Mouse (Mus musculus) left cerebral cortex, postnatal 36 days (tissue): ENCODE results near the gene Uso1. TPM values are rescaled to one million over a fixed set of nuclear protein-coding genes. Genes with fewer than 3 reads are reported as not detected.
"Not testable (repeated sequence)": the region's sequence is repeated elsewhere in the genome, so short reads cannot be mapped to it uniquely, and the experiment has no call there.

Experiments
- DNase-seq, 2 experiments: peaks; one replicate each; pipeline ENCODE4 v3.0.0; 2021 to 2022; ENCODE audit warnings: low spot score in 2 of 2, mixed read lengths in 1 of 2
- intact Hi-C: fragments of 180-260 bp; cut with DNase I; formaldehyde crosslinking; loops from one replicate; pipeline ENCODE4 v1.15.1; 2025
- total RNA-seq, 2 experiments: library from RNA; stranded (reverse); gene quantifications; 2 replicates each; pipeline ENCODE4 v1.2.3; 2021

Gene Uso1
- total RNA-seq, 2 experiments from 2014 or later = 74.1 to 82.3 TPM

DNA sequence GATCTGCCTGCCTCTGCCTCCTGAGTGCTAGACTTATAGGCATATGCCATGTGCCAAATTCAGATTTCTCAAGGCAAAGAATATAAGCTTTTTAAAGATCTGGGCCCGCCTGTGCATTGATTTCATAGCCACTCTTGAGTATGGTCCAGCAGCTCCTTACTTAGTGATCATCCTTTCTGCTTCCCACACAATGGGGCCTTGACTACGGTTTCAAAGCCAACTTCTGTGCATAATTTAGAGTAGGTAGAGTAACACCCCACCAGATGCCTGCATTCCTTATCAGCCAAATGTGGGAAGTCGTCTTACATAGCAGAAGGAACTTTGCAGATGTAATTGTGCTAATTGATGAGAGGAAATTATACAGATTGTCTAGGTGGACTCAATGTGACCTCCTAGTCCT lies 17.1 kb downstream of the Uso1 start:
- peak; percentile 23 to 25 for DNase-seq
- intact Hi-C loops = no loop called here

DNA sequence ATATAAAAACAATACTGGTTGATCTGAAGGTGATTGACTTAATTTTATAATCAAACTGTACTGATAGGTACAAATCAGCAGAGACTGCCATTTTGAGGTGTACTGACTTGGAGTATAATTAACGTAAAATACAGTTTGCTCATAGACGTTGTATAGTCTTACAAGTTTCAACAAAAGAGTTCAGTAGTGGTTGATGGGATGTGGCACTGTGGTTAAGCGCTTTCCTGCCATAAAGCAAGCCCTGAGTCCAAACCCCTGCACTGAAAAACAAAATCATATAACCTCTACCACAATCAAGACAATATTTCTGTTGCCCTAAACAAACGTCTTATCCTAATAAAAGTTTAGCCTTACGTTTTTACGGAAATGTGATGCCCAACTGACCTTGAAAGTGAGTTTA lies 28.2 kb downstream of the Uso1 start:
- intact Hi-C loops = no loop called here
- DNase-seq = no peak

DNA sequence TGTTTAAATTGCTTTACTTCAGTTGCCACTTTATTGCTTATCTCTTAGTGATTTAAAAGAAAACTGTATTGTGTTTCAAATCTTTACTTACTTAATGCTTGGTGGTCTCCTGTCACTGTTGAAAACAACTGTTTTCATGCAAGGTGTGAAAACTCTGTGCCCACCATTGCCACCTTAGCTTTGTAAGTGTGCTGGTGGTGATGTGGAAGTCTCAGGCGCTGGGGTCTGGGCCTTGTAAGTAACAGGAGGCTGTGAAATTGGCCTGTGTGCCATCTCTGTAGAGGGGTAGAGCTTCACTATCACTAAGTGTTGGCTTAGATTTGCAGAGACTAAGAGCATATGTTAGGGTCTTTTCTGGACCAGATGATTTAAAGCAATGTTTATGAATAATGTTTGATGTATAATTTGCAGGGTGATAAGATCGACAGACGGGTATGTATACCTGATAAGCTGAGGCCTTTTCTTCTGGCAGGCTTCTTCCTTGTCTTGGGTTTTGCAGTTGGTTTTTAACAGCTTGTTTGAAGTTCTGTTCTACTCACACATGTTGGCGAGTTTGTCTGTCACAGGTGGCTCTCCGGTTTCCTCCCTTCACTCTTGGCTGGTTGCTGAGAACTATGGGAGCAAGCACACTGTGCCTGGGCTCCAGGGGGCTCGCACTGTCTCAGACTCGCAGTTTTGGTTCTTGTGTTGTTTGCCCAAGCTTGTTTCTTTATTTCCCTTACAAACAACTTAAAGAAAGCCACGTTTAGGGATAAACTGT lies 45.5 kb downstream of the Uso1 start:
- intact Hi-C loops = no loop called here
- no peak for DNase-seq

DNA sequence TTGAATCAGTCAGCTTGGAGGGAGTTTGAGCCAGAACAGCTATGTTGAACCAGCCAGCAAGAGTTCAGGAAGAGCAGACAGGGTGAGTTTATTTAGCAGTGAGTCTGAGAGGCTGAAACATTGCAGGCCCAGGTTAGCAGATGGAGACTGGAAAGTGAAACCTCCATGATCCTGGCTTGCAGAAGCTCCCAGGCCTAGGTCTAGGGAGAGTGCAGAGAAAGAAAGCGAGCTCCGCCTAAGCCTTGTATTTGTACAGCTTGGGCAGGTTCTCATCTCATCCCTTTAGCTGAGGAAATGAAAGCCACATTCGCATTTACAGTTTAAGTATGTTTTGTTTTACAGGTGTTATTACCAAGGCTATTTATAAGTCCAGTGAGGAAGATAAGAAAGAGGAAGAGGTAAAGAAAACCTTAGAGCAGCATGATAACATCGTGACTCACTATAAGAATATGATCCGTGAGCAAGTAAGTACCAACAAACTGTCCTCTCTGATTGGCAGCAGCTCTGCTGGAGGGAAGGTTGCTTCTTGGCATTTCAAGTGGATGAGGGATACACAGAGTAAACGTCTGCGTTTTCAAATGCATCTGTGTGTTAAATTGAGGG lies 51.2 kb downstream of the Uso1 start:
- intact Hi-C loops = no loop called here
- DNase-seq = no peak

- not testable (repeated sequence) for DNase-seq
- intact Hi-C loops = loop anchor here (5.0 kb wide), 1 partner anchor 42 kb away; no protein-coding TSS in a partner anchor
Measured at GRCm38 (mm10) chr5:92195716-92196115, 58.0 kb downstream of the Uso1 start.

DNA sequence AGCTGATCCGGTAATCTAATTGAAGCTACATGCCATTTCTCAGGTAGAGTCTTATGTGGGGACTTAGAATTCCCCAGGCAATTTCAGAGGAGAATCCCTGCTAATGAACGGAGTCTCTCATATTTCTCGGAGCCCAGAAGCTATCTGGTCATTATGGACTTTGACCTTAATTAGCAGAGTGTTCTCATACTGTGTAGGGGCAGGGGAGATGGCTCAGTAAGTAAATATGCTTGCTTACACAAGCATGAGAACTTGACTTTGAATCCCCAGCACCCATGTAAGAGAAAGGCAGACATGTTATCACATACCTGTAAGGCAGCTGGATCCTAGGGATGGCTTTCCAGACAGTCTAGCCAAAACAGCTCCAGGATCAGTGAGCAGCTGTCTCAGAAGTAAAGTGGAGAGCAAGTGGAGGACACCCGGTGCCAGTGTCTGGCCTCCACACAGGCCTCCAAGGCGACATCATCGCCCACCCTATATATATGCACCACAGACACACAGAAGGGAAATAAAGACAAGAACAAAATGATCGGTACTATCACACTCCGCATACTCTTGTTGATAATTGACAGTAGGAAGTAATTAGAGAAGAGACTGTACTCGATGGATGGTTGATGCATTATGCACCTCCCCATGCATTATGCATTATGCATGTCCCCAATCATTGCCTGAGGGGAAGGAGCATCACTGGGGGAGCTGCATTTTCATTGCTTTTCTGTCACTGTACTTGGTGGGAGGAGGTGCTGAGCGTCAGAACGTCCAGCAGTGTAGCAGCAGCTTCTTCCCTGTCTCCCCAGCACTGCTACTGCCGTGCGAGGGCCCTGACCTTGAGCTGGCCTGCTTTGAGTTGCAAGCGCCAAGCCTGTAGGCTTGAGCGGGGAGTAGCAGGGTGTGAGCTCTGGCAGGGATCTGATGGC lies 59.4 kb downstream of the Uso1 start:
- intact Hi-C loops = loop anchor here (5.0 kb wide), 1 partner anchor 40 kb away; no protein-coding TSS in a partner anchor
- no peak for DNase-seq

DNA sequence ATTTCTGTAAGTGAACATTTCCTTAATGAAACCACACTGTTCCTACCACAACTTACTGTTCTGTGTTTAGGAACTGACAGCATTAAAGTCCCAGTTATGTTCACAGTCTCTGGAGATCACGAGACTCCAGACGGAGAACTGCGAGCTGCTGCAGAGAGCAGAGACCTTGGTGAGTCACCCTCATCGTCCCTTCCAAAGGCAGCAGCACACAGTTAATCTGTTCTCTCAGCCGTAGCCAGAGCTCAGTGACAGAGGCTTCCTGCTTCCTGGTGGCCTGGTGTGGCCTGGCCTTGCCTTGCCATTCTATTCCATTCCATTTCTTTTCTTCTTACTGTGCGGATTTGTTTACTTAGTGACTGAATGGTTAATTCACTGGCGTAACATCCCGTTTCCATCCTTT lies 60.5 kb downstream of the Uso1 start:
- intact Hi-C loops = loop anchor here (5.0 kb wide), 1 partner anchor 39 kb away; no protein-coding TSS in a partner anchor
- DNase-seq = no peak

- no peak for DNase-seq
- intact Hi-C loops = no loop called here
Measured at GRCm38 (mm10) chr5:92204162-92205036, 66.7 kb downstream of the Uso1 start.

- no peak for DNase-seq
- intact Hi-C loops = no loop called here
Measured at GRCm38 (mm10) chr5:92205184-92205583, 67.4 kb downstream of the Uso1 start.

- intact Hi-C loops = no loop called here
- no peak for DNase-seq
Measured at GRCm38 (mm10) chr5:92205706-92206105, 68.0 kb downstream of the Uso1 start.

DNA sequence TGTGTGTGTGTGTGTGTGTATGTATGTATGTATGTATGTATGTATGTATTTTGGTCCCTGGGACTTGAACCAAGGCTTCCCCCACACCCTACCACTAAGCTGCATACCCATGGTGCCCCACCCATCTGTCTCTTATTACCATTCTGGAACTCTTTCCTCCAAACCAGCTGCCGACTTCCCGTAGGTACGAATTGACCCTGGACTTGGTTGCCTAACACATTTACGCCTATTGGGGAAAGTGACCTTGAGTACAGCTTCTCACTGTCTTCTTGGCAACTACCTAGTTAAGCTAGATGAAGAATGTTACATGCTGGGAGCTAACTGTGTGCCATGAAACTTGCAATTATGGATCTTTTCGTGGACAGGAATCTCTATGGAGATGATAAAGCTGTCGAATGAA lies 68.4 kb downstream of the Uso1 start:
- DNase-seq = no peak
- intact Hi-C loops = no loop called here

DNA sequence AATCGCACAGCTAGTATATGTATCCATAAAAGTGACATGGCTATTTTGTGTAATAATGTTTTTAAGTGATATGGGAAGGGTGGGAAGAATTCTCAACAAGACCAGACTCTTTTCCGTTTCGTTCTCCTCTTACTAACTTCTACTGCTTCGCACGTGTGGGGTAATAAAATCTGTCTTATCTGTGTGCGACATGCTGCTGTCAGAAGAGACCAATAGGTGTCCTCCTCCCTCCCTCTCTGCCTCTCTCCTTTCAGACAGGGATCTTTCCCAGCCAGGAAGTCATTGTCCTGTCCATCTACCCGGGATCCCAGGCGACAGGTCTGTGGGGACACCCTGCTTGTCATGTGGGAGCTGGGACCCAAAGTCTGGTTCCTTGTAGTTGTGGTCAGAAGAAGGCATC lies 72.5 kb downstream of the Uso1 start:
- no peak for DNase-seq
- intact Hi-C loops = no loop called here

- no peak for DNase-seq
- intact Hi-C loops = no loop called here
Measured at GRCm38 (mm10) chr5:92212231-92212630, 74.5 kb downstream of the Uso1 start.

DNA sequence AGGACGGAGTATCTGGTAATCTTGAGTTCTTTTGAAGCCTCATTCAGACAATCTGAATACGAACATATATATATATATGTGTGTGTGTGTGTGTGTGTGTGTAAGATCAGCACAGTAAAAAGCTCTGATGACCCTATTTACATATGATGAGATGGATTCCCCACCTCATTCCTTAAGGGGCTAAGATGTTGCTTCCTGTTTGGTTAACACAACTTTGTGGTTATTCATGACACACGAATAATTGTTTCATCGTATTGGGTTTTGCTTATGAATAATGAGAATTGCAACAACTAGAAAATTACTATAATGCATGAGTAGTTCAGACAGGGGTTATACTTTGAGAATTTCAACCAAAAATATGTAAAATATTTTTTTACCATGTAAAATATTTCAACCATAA lies 77.6 kb downstream of the Uso1 start, which contains the start of gene U90926:
Gene U90926, minus strand, starts transcription at position 101 of the 400 bp plus-strand sequence.
- intact Hi-C loops = no loop called here
- no peak for DNase-seq

- intact Hi-C loops = no loop called here
- no peak for DNase-seq
Measured at GRCm38 (mm10) chr5:92218915-92219793, 81.4 kb downstream of the Uso1 start.

DNA sequence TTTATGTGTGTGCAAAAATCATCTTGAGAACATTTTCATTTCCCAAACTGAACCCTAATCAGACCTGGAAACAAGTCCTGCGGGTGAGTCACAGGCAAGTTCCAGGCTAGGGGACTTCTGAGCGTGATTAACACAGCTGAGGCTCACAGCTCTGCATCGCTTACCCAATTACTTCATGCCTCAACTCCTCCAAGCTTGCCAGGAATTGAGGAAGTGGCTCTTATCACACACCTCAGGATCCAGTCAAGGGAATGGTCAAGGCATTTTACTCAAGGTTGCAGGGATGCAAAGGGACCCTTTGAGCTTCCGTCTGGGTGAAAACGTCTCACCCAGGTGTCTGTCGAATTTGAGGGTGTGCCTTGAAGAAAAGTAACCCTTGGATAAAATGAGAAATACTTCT lies 82.1 kb downstream of the Uso1 start:
- intact Hi-C loops = no loop called here
- DNase-seq = no peak

DNA sequence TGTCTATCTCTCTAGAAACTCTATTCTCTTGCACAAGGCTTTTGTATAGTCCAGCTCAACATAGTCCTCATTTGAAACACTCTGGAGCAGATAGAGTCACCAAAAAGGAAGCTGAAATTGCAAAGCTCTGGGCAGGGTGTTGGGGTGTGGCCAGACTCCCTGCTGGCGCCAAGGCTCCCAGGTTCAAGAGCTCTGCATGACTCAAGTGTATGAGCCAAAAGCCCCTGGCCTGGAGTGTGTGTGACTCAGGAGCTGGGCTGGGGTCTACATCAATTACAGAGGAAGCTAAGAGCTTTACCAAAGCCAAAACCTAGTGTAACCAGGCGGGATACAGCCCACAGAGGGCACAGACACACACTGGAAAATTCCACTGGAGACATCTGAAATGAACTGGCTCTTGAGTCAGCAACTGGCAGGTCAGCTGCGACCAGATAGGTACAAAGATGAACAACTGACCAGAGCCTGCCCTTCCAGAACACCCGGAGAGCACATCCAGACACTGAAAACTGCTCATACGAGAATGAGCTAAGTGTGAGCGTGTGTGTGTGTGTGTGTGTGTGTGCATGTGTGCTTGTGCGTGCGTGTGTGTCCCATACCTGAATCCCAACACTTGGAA lies 82.7 kb downstream of the Uso1 start:
- intact Hi-C loops = no loop called here
- no peak for DNase-seq

- intact Hi-C loops = no loop called here
Measured at GRCm38 (mm10) chr5:92227782-92228181, 90.0 kb downstream of the Uso1 start.

More at GRCm38 (mm10) chr5:92227782-92228181, 90.0 kb downstream of the Uso1 start:
- no peak for DNase-seq
